Mouse (Mus musculus): ENCODE measurements around the gene Sympk. TPM values are rescaled to one million over a fixed set of nuclear protein-coding genes. Genes with fewer than 3 reads are reported as not detected.

Gene Sympk
- polyA plus RNA-seq, 1 experiment from 2014 or later: 29.4 TPM

GRCm38 (mm10) chr7:19097863-19098262, 73.7 kb downstream of the Sympk start:
- Histone ChIP-seq H3K36me3 (ENCODE audit: control insufficient read depth, insufficient read depth, low read length) (0 out of 2 replicates have a peak, but pooled peaks cover 2% of the 10 kb centered on the region), H3K4me1 (replicated peaks; ENCODE audit: control insufficient read depth, insufficient read depth, low read length) (peaks cover 5% of the 10 kb centered on the region; the same call in 1 of the 2 replicates), H3K4me3 (ENCODE audit: low read depth, low read length) (no peak overlapping the region), H3K27ac (ENCODE audit: low read depth, low read length) (no peak overlapping the region), H3K4me2 (replicated peaks; ENCODE audit: low read depth, low read length) (no peak overlapping the region), H3K27me3 (ENCODE audit: control insufficient read depth, insufficient read depth, low read length) (no peaks in the 10 kb centered on the region), H3K9ac (ENCODE audit: low read depth, low read length) (no peak overlapping the region), H3K9me3 (ENCODE audit: control insufficient read depth, low read length) (no peaks in the 10 kb centered on the region)
- DNase-seq (ENCODE audit: low spot score) (no peak), ATAC-seq (ENCODE audit: low FRiP score) (no peak)

- H3K27ac ChIP-seq (ENCODE audit: low read depth, low read length): no peak overlapping the region
- 0 out of 2 replicates have a peak, but pooled peaks cover 2% of the 10 kb centered on the region for H3K36me3 ChIP-seq (ENCODE audit: control insufficient read depth, insufficient read depth, low read length)
- ATAC-seq (ENCODE audit: low FRiP score): no peak
- 61% methylated on average over 7 of the region's 7 CpGs for WGBS
- H3K4me2 ChIP-seq (replicated peaks; ENCODE audit: low read depth, low read length): no peak overlapping the region
- H3K27me3 ChIP-seq (ENCODE audit: control insufficient read depth, insufficient read depth, low read length): no peaks in the 10 kb centered on the region
- DNase-seq (ENCODE audit: low spot score): no peak
- no peaks in the 10 kb centered on the region for H3K9me3 ChIP-seq (ENCODE audit: control insufficient read depth, low read length)
- no peak overlapping the region for H3K4me3 ChIP-seq (ENCODE audit: low read depth, low read length)
- H3K4me1 ChIP-seq (replicated peaks; ENCODE audit: control insufficient read depth, insufficient read depth, low read length): peaks cover 5% of the 10 kb centered on the region; the same call in 1 of the 2 replicates
- no peak overlapping the region for H3K9ac ChIP-seq (ENCODE audit: low read depth, low read length)
These were observed 74.6 kb downstream of the Sympk start for GRCm38 (mm10) chr7:19098811-19099210.

GRCm38 (mm10) chr7:19100290-19100689, 76.1 kb downstream of the Sympk start:
- DNase-seq (ENCODE audit: low spot score) (no peak), ATAC-seq (ENCODE audit: low FRiP score) (no peak)
- Histone ChIP-seq H3K36me3 (ENCODE audit: control insufficient read depth, insufficient read depth, low read length) (0 out of 2 replicates have a peak, but pooled peaks cover 2% of the 10 kb centered on the region), H3K4me1 (replicated peaks; ENCODE audit: control insufficient read depth, insufficient read depth, low read length) (peaks cover 5% of the 10 kb centered on the region; the same call in 1 of the 2 replicates), H3K27me3 (ENCODE audit: control insufficient read depth, insufficient read depth, low read length) (no peaks in the 10 kb centered on the region), H3K9me3 (ENCODE audit: control insufficient read depth, low read length) (no peaks in the 10 kb centered on the region), H3K9ac (ENCODE audit: low read depth, low read length) (no peak overlapping the region), H3K27ac (ENCODE audit: low read depth, low read length) (no peak overlapping the region), H3K4me3 (ENCODE audit: low read depth, low read length) (no peak overlapping the region; the same call in 1 of the 2 replicates), H3K4me2 (replicated peaks; ENCODE audit: low read depth, low read length) (no peak overlapping the region)
- 82% methylated on average over 1 of the region's 1 CpGs for WGBS

- no peak for DNase-seq (ENCODE audit: low spot score)
- no peak for ATAC-seq (ENCODE audit: low FRiP score)
- H3K27me3 ChIP-seq (ENCODE audit: control insufficient read depth, insufficient read depth, low read length): no peaks in the 10 kb centered on the region
These were observed 79.6 kb downstream of the Sympk start for GRCm38 (mm10) chr7:19103741-19104140.

More at GRCm38 (mm10) chr7:19103741-19104140, 79.6 kb downstream of the Sympk start:
- Histone ChIP-seq H3K4me3 (ENCODE audit: low read depth, low read length) (no peak overlapping the region), H3K36me3 (ENCODE audit: control insufficient read depth, insufficient read depth, low read length) (no peaks in the 10 kb centered on the region), H3K27ac (ENCODE audit: low read depth, low read length) (no peak overlapping the region), H3K4me2 (replicated peaks; ENCODE audit: low read depth, low read length) (no peak overlapping the region), H3K9me3 (ENCODE audit: control insufficient read depth, low read length) (no peaks in the 10 kb centered on the region), H3K4me1 (replicated peaks; ENCODE audit: control insufficient read depth, insufficient read depth, low read length) (no peaks in the 10 kb centered on the region), H3K9ac (ENCODE audit: low read depth, low read length) (no peak overlapping the region)

Other genes starting within 250 kb of the Sympk start
- not detected in 2 replicates for gene Psg19, start 225.9 kb upstream of the Sympk start, polyA plus RNA-seq (2014; fragmentation: Nextera tagmentation; extraction: Ambion mirVana)
- not detected in 2 replicates for gene Psg17, start 202.8 kb upstream of the Sympk start, polyA plus RNA-seq (2014; fragmentation: Nextera tagmentation; extraction: Ambion mirVana)
- gene Mill2, start 184.4 kb upstream of the Sympk start, polyA plus RNA-seq (2014; fragmentation: Nextera tagmentation; extraction: Ambion mirVana): 0.13 and 0.48 TPM in 2 replicates
- 2.8 and 2.9 TPM in 2 replicates for gene Pglyrp1, start 153.0 kb upstream of the Sympk start, polyA plus RNA-seq (2014; fragmentation: Nextera tagmentation; extraction: Ambion mirVana)
- 22.9 and 27.3 TPM in 2 replicates for gene Ccdc61, start 114.0 kb upstream of the Sympk start, polyA plus RNA-seq (2014; fragmentation: Nextera tagmentation; extraction: Ambion mirVana)
- gene Nova2, start 98.5 kb upstream of the Sympk start, polyA plus RNA-seq (2014; fragmentation: Nextera tagmentation; extraction: Ambion mirVana): 12.7 and 18.0 TPM in 2 replicates
- gene Nanos2, start 37.0 kb upstream of the Sympk start, polyA plus RNA-seq (2014; fragmentation: Nextera tagmentation; extraction: Ambion mirVana): 0.46 TPM in 1 of 2 replicates, not detected in the other
- 4.6 TPM in 2 replicates for gene Mypop, start 33.1 kb upstream of the Sympk start, polyA plus RNA-seq (2014; fragmentation: Nextera tagmentation; extraction: Ambion mirVana)
- 25.2 and 26.0 TPM in 2 replicates for gene Irf2bp1, start 20.3 kb upstream of the Sympk start, polyA plus RNA-seq (2014; fragmentation: Nextera tagmentation; extraction: Ambion mirVana)
- not detected in 2 replicates for gene Foxa3, start 839 bp upstream of the Sympk start, polyA plus RNA-seq (2014; fragmentation: Nextera tagmentation; extraction: Ambion mirVana)
- not detected in 2 replicates for gene Rsph6a, start 30.3 kb downstream of the Sympk start, polyA plus RNA-seq (2014; fragmentation: Nextera tagmentation; extraction: Ambion mirVana)
- gene Dmwd, start 51.9 kb downstream of the Sympk start, polyA plus RNA-seq (2014; fragmentation: Nextera tagmentation; extraction: Ambion mirVana): 18.3 and 20.2 TPM in 2 replicates
- 10.3 and 12.2 TPM in 2 replicates for gene Dmpk, start 59.5 kb downstream of the Sympk start, polyA plus RNA-seq (2014; fragmentation: Nextera tagmentation; extraction: Ambion mirVana)
- 6.2 and 7.2 TPM in 2 replicates for gene Six5, start 70.2 kb downstream of the Sympk start, polyA plus RNA-seq (2014; fragmentation: Nextera tagmentation; extraction: Ambion mirVana)
- 1.0 and 1.4 TPM in 2 replicates for gene Gm4969, start 94.0 kb downstream of the Sympk start, polyA plus RNA-seq (2014; fragmentation: Nextera tagmentation; extraction: Ambion mirVana)
- gene Fbxo46, start 95.5 kb downstream of the Sympk start, polyA plus RNA-seq (2014; fragmentation: Nextera tagmentation; extraction: Ambion mirVana): 8.7 and 8.8 TPM in 2 replicates
- 11.7 and 12.0 TPM in 2 replicates for gene Qpctl, start 124.9 kb downstream of the Sympk start, polyA plus RNA-seq (2014; fragmentation: Nextera tagmentation; extraction: Ambion mirVana)
- gene Snrpd2, start 125.3 kb downstream of the Sympk start, polyA plus RNA-seq (2014; fragmentation: Nextera tagmentation; extraction: Ambion mirVana): 143 and 149 TPM in 2 replicates
- gene Gipr, start 141.8 kb downstream of the Sympk start, polyA plus RNA-seq (2014; fragmentation: Nextera tagmentation; extraction: Ambion mirVana): 0.89 and 1.7 TPM in 2 replicates
- gene Eml2, start 152.0 kb downstream of the Sympk start, polyA plus RNA-seq (2014; fragmentation: Nextera tagmentation; extraction: Ambion mirVana): 1.4 and 2.0 TPM in 2 replicates
- gene Gpr4, start 188.2 kb downstream of the Sympk start, polyA plus RNA-seq (2014; fragmentation: Nextera tagmentation; extraction: Ambion mirVana): 1.6 and 2.6 TPM in 2 replicates
- gene Opa3, start 204.0 kb downstream of the Sympk start, polyA plus RNA-seq (2014; fragmentation: Nextera tagmentation; extraction: Ambion mirVana): 42.2 and 42.4 TPM in 2 replicates
- gene Vasp, start 247.4 kb downstream of the Sympk start, polyA plus RNA-seq (2014; fragmentation: Nextera tagmentation; extraction: Ambion mirVana): 29.2 and 50.2 TPM in 2 replicates

Measured in hindbrain, embryonic 11.5 days (tissue).